In the genomic region with DNA sequence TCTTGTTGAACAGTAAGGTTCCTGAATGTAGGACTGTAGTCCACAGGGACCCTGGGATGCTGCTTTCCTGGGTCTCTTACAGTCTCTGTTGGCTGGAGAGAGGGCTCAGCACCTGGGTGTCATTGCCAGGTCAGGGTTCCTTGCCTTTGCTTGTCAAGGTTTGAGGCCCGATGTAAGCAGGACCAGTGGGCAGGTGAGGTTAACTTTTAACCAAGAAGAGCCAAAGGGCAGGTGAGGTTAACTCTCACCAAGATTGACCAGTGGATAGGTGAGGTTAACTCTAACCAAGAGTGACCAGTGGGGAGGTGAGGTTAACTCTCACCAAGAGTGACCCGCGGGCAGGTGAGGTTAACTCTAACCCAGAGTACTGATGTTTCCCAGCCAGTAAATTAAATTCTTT, we compare ENCODE assay signal across 17 mouse cellular contexts. TPM values are rescaled to one million over a fixed set of nuclear protein-coding genes. Genes with fewer than 3 reads are reported as not detected.
"Had no signal": no experiment of that assay in that cellular context is flagged by ENCODE, and none has a peak within 500 bp of the region (broad histone marks: within the 10 kb centered on the region; RNA-seq: fewer than 3 reads in every experiment).

No protein-coding gene starts in this region.

- ATAC-seq: intestine, embryonic 15.5 days; midbrain, embryonic 13.5 days had no signal

- H3K9me3 ChIP-seq: intestine, embryonic 15.5 days; limb, embryonic 15.5 days; midbrain, embryonic 13.5 days had no signal

- H3K4me2 ChIP-seq: hindbrain, embryonic 14.5 days; intestine, embryonic 15.5 days; limb, embryonic 15.5 days; midbrain, embryonic 13.5 days had no signal

- H3K9ac ChIP-seq: hindbrain, embryonic 14.5 days; intestine, embryonic 15.5 days; limb, embryonic 15.5 days; midbrain, embryonic 13.5 days had no signal

- H3K27ac ChIP-seq: hindbrain, embryonic 14.5 days; intestine, embryonic 15.5 days; limb, embryonic 15.5 days; midbrain, embryonic 13.5 days had no signal

- H3K4me1 ChIP-seq: intestine, embryonic 15.5 days; midbrain, embryonic 13.5 days had no signal

- DNase-seq: lung, adult 18-20 months; right cerebral cortex, adult 18-20 months; right cerebral cortex, postnatal 25 days had no signal

- H3K27me3 ChIP-seq: intestine, embryonic 15.5 days; limb, embryonic 15.5 days; midbrain, embryonic 13.5 days had no signal

- H3K4me3 ChIP-seq: intestine, embryonic 15.5 days; limb, embryonic 15.5 days; midbrain, embryonic 13.5 days had no signal

RNA-seq across cellular contexts. Expression of gene Timm8a2, which starts 45.1 kb away (rescaled TPM):
- total RNA-seq: left cerebral cortex, postnatal 25 days; megakaryocyte progenitor cell, adult 5-6 weeks had no signal
- polyA plus RNA-seq: hindbrain, embryonic 14.5 days; intestine, embryonic 15.5 days; large intestine, adult 2 months; limb, embryonic 11.5 days; limb, embryonic 15.5 days; lung, embryonic 16.5 days; midbrain, embryonic 13.5 days; midbrain, postnatal 0 days; neural tube, embryonic 14.5 days; small intestine, adult 2 months; stomach, embryonic 16.5 days; urinary bladder, adult 2 months had no signal
